Mouse (Mus musculus): Measurements from ENCODE around the gene Tacc2. TPM values are rescaled to one million over a fixed set of nuclear protein-coding genes. Genes with fewer than 3 reads are reported as not detected.

The Tacc2 gene
- polyA plus RNA-seq, 1 experiment: 72.2 TPM

- no peaks in the 10 kb centered on the region for H3K27me3 ChIP-seq (replicated peaks; ENCODE audit: control insufficient read depth, insufficient read depth, low read length)
- no peak overlapping the region for H3K27ac ChIP-seq (ENCODE audit: insufficient read depth, low read depth, low read length)
- H3K36me3 ChIP-seq (ENCODE audit: control insufficient read depth, insufficient read depth, low read length): no peaks in the 10 kb centered on the region
- H3K4me1 ChIP-seq (ENCODE audit: control insufficient read depth, insufficient read depth, low read length): peaks cover 4% of the 10 kb centered on the region
- no peak overlapping the region for H3K4me3 ChIP-seq (ENCODE audit: insufficient read depth, low read depth, low read length)
- WGBS: 45% methylated on average over 5 of the region's 5 CpGs
- TF ChIP-seq CTCF (conservative IDR thresholded peaks at IDR 0.05; ENCODE audit: insufficient read depth, insufficient read length, low read depth, low read length) (no peak), POLR2A (IDR thresholded peaks at IDR 0.05; ENCODE audit: low read depth, low read length) (no peak)
- DNase-seq: peak; percentile 73
Measured at GRCm38 (mm10) chr7:130804991-130805390, 227.8 kb downstream of the Tacc2 start.

DNA sequence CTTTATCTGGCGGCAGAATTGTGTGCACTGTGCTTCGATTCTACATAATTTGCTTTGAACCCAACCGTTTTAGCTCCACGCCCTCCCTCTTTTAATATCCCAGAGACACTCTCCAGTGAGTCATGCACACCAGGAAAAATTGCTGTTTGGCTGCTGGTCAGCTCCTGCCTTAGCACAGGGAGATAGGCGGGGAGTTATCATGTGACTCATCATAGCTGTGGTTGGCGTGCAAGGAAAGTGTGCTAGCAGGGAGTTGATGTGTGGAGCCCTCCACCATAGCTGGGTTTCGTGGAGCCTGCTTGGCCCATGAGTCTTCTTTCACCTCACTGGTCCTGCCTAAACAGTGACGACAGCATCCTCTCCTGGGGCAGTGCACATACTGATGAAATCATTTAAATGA lies 230.5 kb downstream of the Tacc2 start:
- DNase-seq: peak; percentile 49
- no peak overlapping the region for H3K27ac ChIP-seq (ENCODE audit: insufficient read depth, low read depth, low read length)
- H3K36me3 ChIP-seq (ENCODE audit: control insufficient read depth, insufficient read depth, low read length): no peaks in the 10 kb centered on the region
- H3K27me3 ChIP-seq (replicated peaks; ENCODE audit: control insufficient read depth, insufficient read depth, low read length): no peaks in the 10 kb centered on the region
- H3K4me1 ChIP-seq (ENCODE audit: control insufficient read depth, insufficient read depth, low read length): no peaks in the 10 kb centered on the region
- no peak for TF ChIP-seq POLR2A (IDR thresholded peaks at IDR 0.05; ENCODE audit: low read depth, low read length)
- no peak for TF ChIP-seq CTCF (conservative IDR thresholded peaks at IDR 0.05; ENCODE audit: insufficient read depth, insufficient read length, low read depth, low read length)
- 71% methylated on average over 8 of the region's 8 CpGs for WGBS
- no peak overlapping the region for H3K4me3 ChIP-seq (ENCODE audit: insufficient read depth, low read depth, low read length)

- H3K4me3 ChIP-seq (ENCODE audit: insufficient read depth, low read depth, low read length): no peak overlapping the region
- no peak for TF ChIP-seq POLR2A (IDR thresholded peaks at IDR 0.05; ENCODE audit: low read depth, low read length)
- no peak for TF ChIP-seq CTCF (conservative IDR thresholded peaks at IDR 0.05; ENCODE audit: insufficient read depth, insufficient read length, low read depth, low read length)
- no peaks in the 10 kb centered on the region for H3K36me3 ChIP-seq (ENCODE audit: control insufficient read depth, insufficient read depth, low read length)
- no peak overlapping the region for H3K27ac ChIP-seq (ENCODE audit: insufficient read depth, low read depth, low read length)
- H3K27me3 ChIP-seq (replicated peaks; ENCODE audit: control insufficient read depth, insufficient read depth, low read length): no peaks in the 10 kb centered on the region
- DNase-seq: no peak
- H3K4me1 ChIP-seq (ENCODE audit: control insufficient read depth, insufficient read depth, low read length): no peaks in the 10 kb centered on the region
- 45% methylated on average over 6 of the region's 6 CpGs for WGBS
Measured at GRCm38 (mm10) chr7:130808694-130809093, 231.5 kb downstream of the Tacc2 start.

- H3K4me3 ChIP-seq (ENCODE audit: insufficient read depth, low read depth, low read length): no peak overlapping the region
- no peak for DNase-seq
- H3K4me1 ChIP-seq (ENCODE audit: control insufficient read depth, insufficient read depth, low read length): no peaks in the 10 kb centered on the region
- H3K27ac ChIP-seq (ENCODE audit: insufficient read depth, low read depth, low read length): no peak overlapping the region
- no peaks in the 10 kb centered on the region for H3K27me3 ChIP-seq (replicated peaks; ENCODE audit: control insufficient read depth, insufficient read depth, low read length)
- 89% methylated on average over 4 of the region's 4 CpGs for WGBS
- TF ChIP-seq CTCF (conservative IDR thresholded peaks at IDR 0.05; ENCODE audit: insufficient read depth, insufficient read length, low read depth, low read length): no peak
- TF ChIP-seq POLR2A (IDR thresholded peaks at IDR 0.05; ENCODE audit: low read depth, low read length): no peak
- H3K36me3 ChIP-seq (ENCODE audit: control insufficient read depth, insufficient read depth, low read length): no peaks in the 10 kb centered on the region
Measured at GRCm38 (mm10) chr7:130810238-130810637, 233.0 kb downstream of the Tacc2 start.

DNA sequence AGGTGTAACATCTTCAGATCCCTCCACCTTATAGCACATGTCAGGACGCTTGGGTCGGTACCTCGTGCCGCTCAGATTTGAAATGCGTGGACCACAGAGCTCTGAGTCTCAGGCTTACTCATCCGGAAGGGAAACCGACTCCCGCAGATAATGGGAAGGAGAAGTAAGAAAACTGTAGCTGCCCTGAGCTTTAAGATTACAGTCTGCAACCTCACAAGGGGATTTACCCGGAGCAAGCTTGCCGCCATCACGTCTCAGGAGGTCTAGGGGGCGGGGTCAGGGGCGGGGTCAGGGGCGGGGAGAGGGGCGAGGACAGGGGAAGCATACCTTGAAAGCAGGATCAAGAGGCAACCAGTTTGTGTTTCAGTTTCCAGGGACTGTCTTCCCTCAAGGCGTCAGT lies 235.2 kb downstream of the Tacc2 start:
- no peaks in the 10 kb centered on the region for H3K27me3 ChIP-seq (replicated peaks; ENCODE audit: control insufficient read depth, insufficient read depth, low read length)
- H3K36me3 ChIP-seq (ENCODE audit: control insufficient read depth, insufficient read depth, low read length): no peaks in the 10 kb centered on the region
- H3K4me3 ChIP-seq (ENCODE audit: insufficient read depth, low read depth, low read length): no peak overlapping the region
- WGBS: 43% methylated on average over 16 of the region's 16 CpGs
- H3K4me1 ChIP-seq (ENCODE audit: control insufficient read depth, insufficient read depth, low read length): no peaks in the 10 kb centered on the region
- TF ChIP-seq CTCF (conservative IDR thresholded peaks at IDR 0.05; ENCODE audit: insufficient read depth, insufficient read length, low read depth, low read length) (no peak), POLR2A (IDR thresholded peaks at IDR 0.05; ENCODE audit: low read depth, low read length) (no peak)
- H3K27ac ChIP-seq (ENCODE audit: insufficient read depth, low read depth, low read length): no peak overlapping the region
- no peak for DNase-seq

Other genes with a start within 250 kb of the Tacc2 start
- gene Ate1, start 57.1 kb upstream of the Tacc2 start, polyA plus RNA-seq (2012; rRNA removed): 7.3 and 10.6 TPM in 2 replicates
- 39.8 and 44.4 TPM in 2 replicates for gene Nsmce4a, start 4.3 kb upstream of the Tacc2 start, polyA plus RNA-seq (2012; rRNA removed)
- gene Btbd16, start 196.6 kb downstream of the Tacc2 start, polyA plus RNA-seq (2012; rRNA removed): 0.06 and 0.12 TPM in 2 replicates

All from kidney, adult 2 months (tissue).